Comparison of ENCODE assay signal across 10 mouse cellular contexts in the genomic region with DNA sequence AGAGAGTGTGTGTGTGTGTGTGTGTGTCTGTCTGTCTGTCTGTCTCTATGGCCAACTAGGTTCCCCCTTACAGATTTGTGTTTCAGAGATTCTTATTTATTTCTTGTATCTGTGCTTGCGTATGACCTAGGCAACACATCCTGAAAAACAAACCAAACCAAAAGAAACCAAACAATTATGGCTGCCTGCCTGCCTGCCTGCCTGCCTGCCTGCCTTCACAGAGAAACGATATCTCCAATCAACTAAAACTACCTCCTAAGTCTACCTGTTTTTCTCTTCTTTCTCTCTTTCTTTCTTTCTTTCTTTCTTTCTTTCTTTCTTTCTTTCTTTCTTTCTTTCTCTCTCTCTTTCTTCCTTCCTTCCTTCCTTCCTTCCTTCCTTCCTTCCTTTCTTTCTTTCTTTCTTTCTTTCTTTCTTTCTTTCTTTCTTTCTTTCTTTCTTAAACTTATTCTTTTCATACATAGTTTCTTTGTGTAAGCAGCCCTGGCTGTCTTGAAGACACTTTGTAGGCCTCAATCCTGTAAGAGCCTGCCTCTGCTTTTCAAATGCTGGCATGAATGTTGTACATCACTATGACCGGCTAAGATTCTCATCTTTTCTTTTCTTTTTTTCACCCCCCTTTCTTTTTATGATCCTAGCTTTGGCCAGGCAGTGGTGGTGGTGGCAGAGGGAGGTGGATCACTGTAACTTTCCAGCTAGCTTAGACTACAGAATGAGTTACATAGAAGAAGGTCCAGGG. TPM values are rescaled to one million over a fixed set of nuclear protein-coding genes. Genes with fewer than 3 reads are reported as not detected.
DNase-seq lines count a peak whose midpoint lies in the region; ATAC-seq and TF ChIP-seq lines count a peak whose summit lies in the region.
"Not testable (repeated sequence)": the region's sequence is repeated elsewhere in the genome, so short reads cannot be mapped to it uniquely, and the experiment has no call there.
"Had no signal": no experiment of that assay in that cellular context is flagged by ENCODE, and none has a peak within 500 bp of the region (broad histone marks: within the 10 kb centered on the region; RNA-seq: fewer than 3 reads in every experiment).

No protein-coding gene starts in this region.

- not testable (repeated sequence) for H3K4me1 ChIP-seq in hindbrain, postnatal 0 days (ENCODE audit: insufficient read depth, low read length)

- POLR2A ChIA-PET in Patski (lab: Charles Lee), result not testable (repeated sequence)

- not testable (repeated sequence) for H3K4me3 ChIP-seq in hindbrain, postnatal 0 days (ENCODE audit: low read length); left cerebral cortex, adult 2 months

- CTCF ChIA-PET in Patski (lab: Charles Lee), result not testable (repeated sequence)

- not testable (repeated sequence) for H3K4me2 ChIP-seq in hindbrain, postnatal 0 days (ENCODE audit: low read depth, low read length)

- not testable (repeated sequence) for H3K36me3 ChIP-seq in hindbrain, postnatal 0 days (ENCODE audit: insufficient read depth, low read length)

- not testable (repeated sequence) for H3K27me3 ChIP-seq in Patski; hindbrain, postnatal 0 days (ENCODE audit: insufficient read depth, low read length)

- H3K9ac ChIP-seq in hindbrain, postnatal 0 days (replicated peaks; ENCODE audit: low read length), result not testable (repeated sequence)

- not testable (repeated sequence) for ATAC-seq in Patski
- peak; percentile 51; the same call in 1 of the 2 replicates for ATAC-seq in hindbrain, postnatal 0 days

- peak; percentile 13 for DNase-seq in Patski (ENCODE audit: low read depth, low spot score)
- DNase-seq in cerebellum, postnatal 14 days, result peak; percentile 37 to 68
- peak; percentile 58 for DNase-seq in forelimb bud, embryonic 11.5 days (ENCODE audit: low read depth, low spot score)
- peak; percentile 59 for DNase-seq in hindbrain, postnatal 0 days (ENCODE audit: low spot score)
- peak; percentile 28 to 34 for DNase-seq in left cerebral cortex, adult 2 months (ENCODE audit: extremely low spot score in 1 of 2, low spot score in 2 of 2)
- DNase-seq in lung, postnatal 4 days, result peak; percentile 27 to 33
- DNase-seq in right cerebral cortex, adult 18-20 months, result peak; percentile 19
- peak; percentile 73 for DNase-seq in yolk sac, embryonic 10.5 days (ENCODE audit: low spot score)

- not testable (repeated sequence) for H3K9me3 ChIP-seq in hindbrain, postnatal 0 days (ENCODE audit: low read length)

- 77% methylated on average over 3 of the region's 3 CpGs for WGBS in hindbrain, postnatal 0 days

- intact Hi-C loops in left cerebral cortex, adult 2 months (cut with DNase I), result loop anchor here (2.0 kb wide), 1 partner anchor 14 kb away; no protein-coding TSS in a partner anchor

- in situ Hi-C loops in Patski (cut with MboI; ENCODE audit: low pct_unique_long_range_greater_than_20kb), result not testable (repeated sequence)

- H3K27ac ChIP-seq in hindbrain, postnatal 0 days; left cerebral cortex, adult 2 months: not testable (repeated sequence)

- not testable (repeated sequence) for TF ChIP-seq CTCF in Patski (IDR thresholded peaks at IDR 0.05); hindbrain, postnatal 0 days (IDR thresholded peaks at IDR 0.05; ENCODE audit: low read depth); left cerebral cortex, adult 2 months (IDR thresholded peaks at IDR 0.05)

RNA-seq across cellular contexts. Expression of a gene that starts 59.7 kb away (rescaled TPM):
- polyA plus RNA-seq in Patski (2021), result not detected
- not detected in 2 replicates for total RNA-seq in hindbrain, postnatal 0 days (2014; rRNA removed)
- polyA plus RNA-seq in hindbrain, postnatal 0 days (2015; fragmentation: Nextera tagmentation; extraction: Ambion mirVana), result not detected in 2 replicates
- total RNA-seq in left cerebral cortex, adult 2 months (2021), result not detected
- polyA plus RNA-seq: cerebellum, adult 2 months; lung, adult 2 months had no signal

Comparison
In these comparisons a context has a peak if more than half of its experiments do, and no peak if none do; other contexts are left out.
1. DNase-seq: peak in every context shown above with its lines; median percentile 73 in yolk sac, embryonic 10.5 days; 59 in hindbrain, postnatal 0 days; 58 in forelimb bud, embryonic 11.5 days; 52 in cerebellum, postnatal 14 days; 31 in left cerebral cortex, adult 2 months; 30 in lung, postnatal 4 days; 19 in right cerebral cortex, adult 18-20 months; 13 in Patski.